Mouse (Mus musculus): ENCODE data around the gene Glud1. TPM values are rescaled to one million over a fixed set of nuclear protein-coding genes. Genes with fewer than 3 reads are reported as not detected.

The Glud1 gene
- polyA plus RNA-seq, 1 experiment from 2014 or later, result 116 TPM

DNA sequence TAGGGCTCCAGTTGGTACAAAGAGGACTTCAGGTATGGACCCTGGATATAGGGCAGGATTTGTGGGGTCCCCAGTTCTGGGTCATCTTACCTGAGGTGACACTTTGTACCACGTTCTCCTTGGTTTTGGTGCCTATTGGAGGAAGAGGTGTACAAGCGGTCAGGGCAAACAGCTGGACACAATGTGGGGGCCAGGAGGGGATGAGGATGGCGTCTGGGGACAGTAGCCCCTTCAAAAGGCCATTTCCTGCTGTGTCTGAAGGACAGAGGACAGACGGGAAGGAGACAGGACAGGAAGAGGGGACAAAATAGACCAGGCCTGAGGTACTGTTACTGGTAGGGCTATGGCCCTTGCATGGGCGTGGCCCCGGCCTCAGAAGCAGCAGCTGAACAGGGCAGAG, 63.1 kb downstream of the Glud1 start:
- H3K4me2 ChIP-seq, result peak overlapping the region; percentile 33
- 86% methylated on average over 6 of the region's 6 CpGs for WGBS

DNA sequence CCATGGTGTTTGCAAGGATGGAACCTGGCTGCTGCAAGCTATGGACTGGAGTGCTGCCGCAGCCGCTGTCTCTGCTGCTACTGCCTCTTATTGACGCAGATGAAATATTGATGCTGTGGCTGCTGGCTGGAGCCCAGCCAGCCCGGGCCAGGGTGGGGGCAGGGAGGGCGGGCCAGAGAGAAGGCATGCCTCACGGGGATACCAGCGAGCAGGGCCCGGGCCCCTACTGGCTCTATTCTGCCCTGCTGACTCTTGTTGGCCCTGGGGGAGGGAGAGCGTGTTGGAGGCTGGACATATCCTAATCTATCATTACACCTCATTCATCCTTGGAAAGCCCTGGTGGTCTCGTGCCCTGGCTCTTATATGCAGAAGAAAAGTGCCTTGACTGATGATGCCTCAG, 64.0 kb downstream of the Glud1 start, which contains the start of gene Sncg:
TSS of gene Sncg (minus strand) at position 213 of the 400 bp plus-strand sequence.
- no peaks in the 10 kb centered on the region for H3K9me3 ChIP-seq
- ATAC-seq (ENCODE audit: low FRiP score, low read depth), result no peak
- peaks cover 17% of the 10 kb centered on the region for H3K4me1 ChIP-seq (replicated peaks)
- H3K4me3 ChIP-seq, result peak within 1 kb of the TSS; percentile 1; the same call in 1 of the 2 replicates
- WGBS, result 29% methylated on average over 10 of the region's 10 CpGs
- no peak within 1 kb of the TSS for H3K9ac ChIP-seq
- no peaks in the 10 kb centered on the region for H3K27me3 ChIP-seq
- H3K36me3 ChIP-seq, result no peaks in the 10 kb centered on the region
- H3K4me2 ChIP-seq, result peak within 1 kb of the TSS; percentile 33
- H3K27ac ChIP-seq (replicated peaks), result no peak within 1 kb of the TSS; the same call in 1 of the 2 replicates

More for the DNA sequence above, 63.1 kb downstream of the Glud1 start:
- Histone ChIP-seq H3K4me1 (replicated peaks) (peaks cover 15% of the 10 kb centered on the region), H3K4me3 (peak overlapping the region; percentile 1; the same call in 1 of the 2 replicates), H3K9me3 (no peaks in the 10 kb centered on the region), H3K36me3 (no peaks in the 10 kb centered on the region), H3K27ac (replicated peaks) (no peak overlapping the region), H3K27me3 (no peaks in the 10 kb centered on the region), H3K9ac (no peak overlapping the region)
- ATAC-seq (ENCODE audit: low FRiP score, low read depth), result no peak

DNA sequence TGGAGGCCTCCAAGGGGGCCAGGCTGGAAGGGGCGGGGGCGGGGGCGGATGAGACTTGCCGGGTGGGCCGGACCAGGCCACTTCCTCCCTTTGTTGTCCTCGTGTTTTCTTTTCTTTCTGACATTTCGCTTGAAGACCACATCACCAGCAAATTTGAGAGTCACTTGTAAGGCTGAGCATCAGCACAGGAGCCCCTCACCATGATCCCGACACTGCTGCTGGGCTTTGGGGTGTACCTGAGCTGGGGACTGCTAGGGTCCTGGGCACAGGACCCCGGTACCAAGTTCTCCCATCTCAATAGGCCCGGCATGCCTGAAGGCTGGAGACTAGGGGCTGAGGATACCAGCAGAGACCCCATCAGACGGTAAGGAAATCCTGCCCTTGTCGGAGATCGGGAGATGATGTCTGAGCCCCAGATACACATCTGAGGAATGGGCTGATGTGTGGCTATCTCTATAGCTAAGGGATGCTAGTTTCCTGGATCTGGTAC, 64.9 kb downstream of the Glud1 start, which contains the start of gene Mmrn2:
TSS of gene Mmrn2 (plus strand) at position 51 of the 490 bp plus-strand sequence.
- Histone ChIP-seq H3K9ac (no peak within 1 kb of the TSS), H3K27me3 (no peaks in the 10 kb centered on the region), H3K4me3 (0 out of 2 replicates have a peak within 1 kb of the TSS, but pooled peaks have one; percentile 1), H3K36me3 (no peaks in the 10 kb centered on the region), H3K9me3 (no peaks in the 10 kb centered on the region), H3K4me1 (replicated peaks) (peaks cover 17% of the 10 kb centered on the region), H3K4me2 (peak within 1 kb of the TSS; percentile 33), H3K27ac (replicated peaks) (no peak within 1 kb of the TSS; the same call in 1 of the 2 replicates)
- WGBS, result 76% methylated on average over 13 of the region's 13 CpGs
- ATAC-seq (ENCODE audit: low FRiP score, low read depth), result no peak

DNA sequence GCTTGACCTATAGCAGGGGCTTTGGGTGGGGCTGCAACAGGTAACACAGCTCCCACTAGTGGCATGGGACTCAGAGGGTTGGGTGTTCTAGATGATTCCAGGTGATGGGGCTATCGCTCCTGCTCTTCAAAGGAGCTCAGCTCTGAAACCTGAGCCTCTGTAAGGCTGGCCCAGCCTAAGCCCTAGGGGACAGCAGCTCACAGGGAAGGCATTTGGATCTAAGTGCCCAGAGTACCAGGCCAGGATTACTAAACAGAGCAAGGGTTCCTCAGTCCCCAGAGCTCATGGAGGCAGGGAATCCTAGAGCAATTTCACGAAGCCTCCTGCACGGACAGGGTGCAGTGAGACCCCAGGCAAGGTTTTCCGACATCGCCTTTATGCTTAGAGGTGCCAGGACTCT, 65.4 kb downstream of the Glud1 start:
- H3K27ac ChIP-seq (replicated peaks), result no peak overlapping the region
- no peak overlapping the region for H3K4me2 ChIP-seq
- WGBS, result 86% methylated on average over 5 of the region's 5 CpGs
- H3K27me3 ChIP-seq, result no peaks in the 10 kb centered on the region
- peaks cover 17% of the 10 kb centered on the region for H3K4me1 ChIP-seq (replicated peaks)
- no peaks in the 10 kb centered on the region for H3K36me3 ChIP-seq
- H3K9me3 ChIP-seq, result no peaks in the 10 kb centered on the region
- ATAC-seq (ENCODE audit: low FRiP score, low read depth), result no peak
- no peak overlapping the region for H3K4me3 ChIP-seq
- H3K9ac ChIP-seq, result no peak overlapping the region

DNA sequence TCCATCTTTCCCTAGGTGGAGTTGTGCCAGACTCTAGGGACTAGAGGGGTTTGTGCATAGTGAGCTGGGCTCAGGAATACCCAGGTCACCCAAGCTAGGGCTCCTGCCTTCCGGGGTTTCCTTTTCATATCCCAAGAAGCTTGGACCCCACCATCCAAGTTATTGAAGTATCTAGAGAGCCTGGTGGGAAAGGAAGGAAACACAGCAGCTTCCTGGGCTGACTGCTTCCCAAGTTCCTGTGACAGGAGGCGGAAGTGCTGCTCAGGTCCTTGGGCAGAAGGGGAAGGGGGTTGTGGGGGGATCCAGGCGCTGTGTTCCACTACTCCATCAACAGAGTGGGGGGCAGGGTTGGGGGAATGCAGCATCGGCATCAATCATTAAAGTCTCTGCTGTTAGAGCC, 66.6 kb downstream of the Glud1 start:
- H3K27me3 ChIP-seq, result no peaks in the 10 kb centered on the region
- peaks cover 17% of the 10 kb centered on the region for H3K4me1 ChIP-seq (replicated peaks)
- no peak overlapping the region for H3K4me3 ChIP-seq
- no peaks in the 10 kb centered on the region for H3K9me3 ChIP-seq
- H3K4me2 ChIP-seq, result peak overlapping the region; percentile 0; the same call in 1 of the 2 replicates
- 93% methylated on average over 4 of the region's 4 CpGs for WGBS
- no peak overlapping the region for H3K9ac ChIP-seq
- no peaks in the 10 kb centered on the region for H3K36me3 ChIP-seq
- ATAC-seq (ENCODE audit: low FRiP score, low read depth), result no peak
- no peak overlapping the region for H3K27ac ChIP-seq (replicated peaks)

DNA sequence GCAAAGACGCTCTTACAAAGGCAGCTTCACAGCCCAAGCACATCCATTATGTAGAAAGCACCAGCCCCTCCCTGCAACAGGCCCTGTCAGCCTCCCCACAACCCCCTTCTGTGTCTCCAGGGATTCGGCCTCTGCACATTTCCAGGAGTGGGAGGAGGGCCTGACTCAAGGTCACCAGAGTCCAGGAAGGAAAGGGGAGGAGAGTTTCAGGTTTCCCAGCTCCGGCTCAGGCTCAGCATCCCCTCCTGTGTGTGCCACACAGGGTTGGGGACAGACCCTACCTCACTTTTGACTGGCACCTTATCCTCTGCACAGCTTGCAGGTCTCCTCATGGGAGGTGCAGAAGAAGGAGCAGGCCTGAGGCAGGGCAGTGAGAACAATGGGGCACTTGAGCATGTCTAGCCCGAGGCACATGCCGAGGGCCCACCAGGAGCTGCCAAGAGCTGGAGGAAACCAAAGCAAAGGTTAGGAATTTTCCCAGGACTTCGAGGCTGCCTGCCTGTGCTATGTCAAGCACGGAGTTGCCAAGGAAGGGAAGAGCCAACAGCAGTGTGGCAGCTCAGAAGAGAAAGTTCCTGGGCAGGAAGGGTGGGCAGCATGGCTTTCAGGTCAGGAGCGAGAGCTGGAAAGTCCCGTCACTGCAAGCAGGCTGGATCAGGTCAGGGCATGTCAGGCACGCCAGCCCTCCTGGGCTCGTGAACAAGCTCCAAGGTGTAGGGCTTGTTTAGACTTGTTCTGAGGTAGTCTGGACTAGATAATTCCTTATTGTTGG, 68.2 kb downstream of the Glud1 start:
- no peak overlapping the region for H3K4me2 ChIP-seq
- peak overlapping the region; percentile 70 for H3K27ac ChIP-seq (replicated peaks)
- peak; percentile 77 for ATAC-seq (ENCODE audit: low FRiP score, low read depth)
- peaks cover 17% of the 10 kb centered on the region for H3K4me1 ChIP-seq (replicated peaks)
- no peaks in the 10 kb centered on the region for H3K9me3 ChIP-seq
- H3K9ac ChIP-seq, result no peak overlapping the region
- no peaks in the 10 kb centered on the region for H3K36me3 ChIP-seq
- no peaks in the 10 kb centered on the region for H3K27me3 ChIP-seq
- WGBS, result 35% methylated on average over 11 of the region's 11 CpGs
- no peak overlapping the region for H3K4me3 ChIP-seq

DNA sequence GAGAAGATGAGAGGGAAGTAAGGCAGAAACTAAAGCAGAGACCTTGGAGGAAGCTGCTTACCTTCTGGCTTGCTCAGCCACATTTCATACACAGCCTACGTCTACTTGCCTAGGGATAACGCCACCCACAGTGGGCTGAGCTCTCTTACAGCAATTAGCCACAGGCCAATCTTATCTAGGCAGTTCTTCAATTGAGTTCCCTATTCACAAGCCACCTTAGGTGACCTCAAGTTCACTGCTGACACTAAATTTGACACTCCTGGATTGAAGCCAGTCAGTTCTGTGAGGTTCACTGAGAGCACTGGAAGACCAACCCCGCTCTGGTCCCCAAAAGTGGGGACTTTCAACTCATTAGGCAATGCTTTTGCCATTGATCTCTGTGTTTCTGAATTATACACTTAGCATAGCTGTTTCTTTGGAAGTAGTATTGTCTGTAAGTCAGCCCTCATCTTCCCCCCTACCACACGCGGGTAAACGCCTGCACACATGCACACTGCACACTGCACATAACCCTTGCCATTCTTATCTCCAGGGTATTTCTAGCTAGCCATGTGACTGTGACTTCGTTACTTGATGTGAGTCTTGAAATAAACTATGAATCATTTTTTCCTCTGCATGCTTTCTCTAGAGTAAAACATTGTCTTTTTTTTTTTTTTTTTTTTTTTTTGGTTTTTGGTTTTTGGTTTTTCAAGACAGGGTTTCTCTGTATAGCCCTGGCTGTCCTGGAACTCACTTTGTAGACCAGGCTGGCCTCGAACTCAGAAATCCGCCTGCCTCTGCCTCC, 72.6 kb downstream of the Glud1 start:
- Histone ChIP-seq H3K27ac (replicated peaks) (no peak overlapping the region), H3K9ac (no peak overlapping the region), H3K9me3 (no peaks in the 10 kb centered on the region), H3K4me1 (replicated peaks) (peaks cover 7% of the 10 kb centered on the region; the same call in 1 of the 2 replicates), H3K36me3 (no peaks in the 10 kb centered on the region), H3K4me2 (no peak overlapping the region), H3K27me3 (no peaks in the 10 kb centered on the region), H3K4me3 (no peak overlapping the region)
- no peak for ATAC-seq (ENCODE audit: low FRiP score, low read depth)
- 94% methylated on average over 9 of the region's 9 CpGs for WGBS

DNA sequence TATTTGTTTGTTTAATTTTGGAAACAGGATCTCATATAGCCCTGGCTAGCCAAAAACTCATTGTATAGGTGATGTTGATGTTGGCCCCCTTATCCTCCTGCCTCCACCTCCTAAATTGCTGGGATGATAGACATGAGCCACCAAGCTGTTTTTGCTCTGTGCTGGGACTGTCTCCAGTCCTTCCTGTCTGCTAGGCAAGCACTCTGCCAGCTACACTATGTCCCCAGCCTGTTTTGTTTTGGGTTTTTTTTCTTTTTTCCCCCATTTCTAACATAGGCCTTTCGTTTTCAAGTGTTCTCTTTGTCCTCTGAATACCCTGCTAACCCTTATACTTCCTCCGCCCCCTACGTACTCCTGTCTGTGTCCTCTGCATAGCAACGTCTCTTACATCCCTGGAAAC, 82.8 kb downstream of the Glud1 start:
- no peak overlapping the region for H3K9ac ChIP-seq
- H3K4me1 ChIP-seq (replicated peaks), result no peaks in the 10 kb centered on the region
- WGBS, result 54% methylated on average over 4 of the region's 4 CpGs
- H3K36me3 ChIP-seq, result no peaks in the 10 kb centered on the region
- no peak for ATAC-seq (ENCODE audit: low FRiP score, low read depth)
- H3K4me2 ChIP-seq, result no peak overlapping the region
- no peak overlapping the region for H3K27ac ChIP-seq (replicated peaks)
- no peaks in the 10 kb centered on the region for H3K27me3 ChIP-seq
- H3K9me3 ChIP-seq, result no peaks in the 10 kb centered on the region
- no peak overlapping the region for H3K4me3 ChIP-seq

Other genes with a start within 250 kb of the Glud1 start
- gene Anxa8, start 224.7 kb upstream of the Glud1 start, polyA plus RNA-seq (2015; fragmentation: Nextera tagmentation; extraction: Ambion mirVana), result 0.16 TPM in 1 of 2 replicates, not detected in the other
- gene A630023A22Rik, start 208.0 kb upstream of the Glud1 start, polyA plus RNA-seq (2015; fragmentation: Nextera tagmentation; extraction: Ambion mirVana), result not detected in 2 replicates
- 0.13 and 0.22 TPM in 2 replicates for gene Npy4r, start 158.2 kb upstream of the Glud1 start, polyA plus RNA-seq (2015; fragmentation: Nextera tagmentation; extraction: Ambion mirVana)
- 6.1 and 6.2 TPM in 2 replicates for gene Gprin2, start 109.1 kb upstream of the Glud1 start, polyA plus RNA-seq (2015; fragmentation: Nextera tagmentation; extraction: Ambion mirVana)
- 0.83 and 1.0 TPM in 2 replicates for gene Syt15, start 91.1 kb upstream of the Glud1 start, polyA plus RNA-seq (2015; fragmentation: Nextera tagmentation; extraction: Ambion mirVana)
- 5.9 and 7.1 TPM in 2 replicates for gene Shld2, start 234 bp upstream of the Glud1 start, polyA plus RNA-seq (2015; fragmentation: Nextera tagmentation; extraction: Ambion mirVana)
- gene Fam25c, start 44.7 kb downstream of the Glud1 start, polyA plus RNA-seq (2015; fragmentation: Nextera tagmentation; extraction: Ambion mirVana), result not detected in 2 replicates
- 170 and 223 TPM in 2 replicates for gene Sncg, start 64.1 kb downstream of the Glud1 start, polyA plus RNA-seq (2015; fragmentation: Nextera tagmentation; extraction: Ambion mirVana)
- gene Mmrn2, start 64.7 kb downstream of the Glud1 start, polyA plus RNA-seq (2015; fragmentation: Nextera tagmentation; extraction: Ambion mirVana), result 4.1 and 5.3 TPM in 2 replicates
- gene Bmpr1a, start 192.6 kb downstream of the Glud1 start, polyA plus RNA-seq (2015; fragmentation: Nextera tagmentation; extraction: Ambion mirVana), result 20.7 and 21.4 TPM in 2 replicates
- not detected in 2 replicates for gene 9230112D13Rik, start 212.1 kb downstream of the Glud1 start, polyA plus RNA-seq (2015; fragmentation: Nextera tagmentation; extraction: Ambion mirVana)